Mouse (Mus musculus): ENCODE results near the gene Cep19. TPM values are rescaled to one million over a fixed set of nuclear protein-coding genes. Genes with fewer than 3 reads are reported as not detected.
A peak's percentile ranks its signal among the peaks of the same experiment; 100 is the strongest.
"Not testable (repeated sequence)": the region's sequence is repeated elsewhere in the genome, so short reads cannot be mapped to it uniquely, and the experiment has no call there.

Cep19 gene
- polyA plus RNA-seq (2016; fragmentation: Nextera tagmentation; extraction: Ambion mirVana), result 20.9 and 22.7 TPM in 2 replicates

DNA sequence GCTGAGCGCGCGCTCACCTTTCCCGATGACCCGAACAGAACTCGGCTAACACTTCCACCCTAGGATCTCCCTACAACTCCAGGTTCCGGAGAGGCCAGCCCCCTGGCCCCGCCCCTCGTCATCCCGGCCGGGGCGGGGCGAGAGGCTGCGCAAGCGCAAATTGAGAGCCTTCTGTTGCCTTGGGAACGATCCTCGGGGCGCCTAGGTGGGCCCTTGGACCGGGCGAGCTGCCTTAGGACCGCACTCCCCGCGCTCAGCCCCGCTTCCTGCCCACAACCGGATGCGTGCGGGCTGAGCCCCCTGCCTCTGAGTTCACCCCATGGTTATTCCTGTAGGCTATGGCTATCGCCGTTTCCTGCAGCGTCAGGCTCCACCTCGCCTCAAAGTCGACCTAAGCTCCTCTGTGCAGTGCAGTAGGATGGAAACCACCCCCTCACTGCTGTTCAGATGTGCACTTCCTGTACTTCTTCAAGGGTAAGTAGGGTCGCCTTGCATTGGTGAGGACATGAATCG, at the start of gene Cep19, which contains the start of gene Pigx:
TSS of gene Cep19 (plus strand) at position 163 of the 513 bp plus-strand sequence.
TSS of gene Pigx (minus strand) at position 103 of the 513 bp plus-strand sequence.
- Histone ChIP-seq H3K27ac (ENCODE audit: poor library complexity, severe bottlenecking) (peak within 1 kb of the TSS; percentile 82), H3K4me2 (peak within 1 kb of the TSS; percentile 73), H3K36me3 (peaks cover 35% of the 10 kb centered on the region), H3K4me3 (peak within 1 kb of the TSS; percentile 82), H3K27me3 (replicated peaks) (no peaks in the 10 kb centered on the region), H3K9ac (peak within 1 kb of the TSS; percentile 89), H3K9me3 (replicated peaks) (no peaks in the 10 kb centered on the region), H3K4me1 (replicated peaks) (peaks cover 12% of the 10 kb centered on the region)
- ATAC-seq (ENCODE audit: insufficient number of reproducible peaks, low FRiP score), result peak; percentile 94
- under 1% methylated on average over 34 of the region's 34 CpGs for WGBS

DNA sequence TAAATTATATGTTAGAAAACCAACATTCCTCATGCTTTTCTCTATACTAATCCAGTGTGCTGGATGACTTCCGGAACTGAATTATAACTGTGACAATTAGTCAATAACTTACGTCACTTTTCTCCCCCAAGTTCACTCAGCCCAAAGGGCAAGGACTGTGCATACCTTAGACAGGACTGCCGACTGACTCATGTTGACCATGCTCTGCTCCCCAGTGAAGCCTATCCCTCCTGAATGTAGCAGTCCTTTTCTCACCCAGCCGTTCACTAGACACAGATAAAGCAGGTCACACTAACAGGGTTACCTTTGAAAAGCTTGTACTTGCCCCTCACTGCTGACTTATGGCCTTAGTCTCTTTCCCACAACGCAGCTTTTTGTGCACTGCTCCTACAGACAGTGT, 40.8 kb upstream of the Cep19 start:
- 59% methylated on average over 5 of the region's 5 CpGs for WGBS
- ATAC-seq (ENCODE audit: insufficient number of reproducible peaks, low FRiP score), result no peak
- no peak overlapping the region for H3K4me3 ChIP-seq
- no peaks in the 10 kb centered on the region for H3K9me3 ChIP-seq (replicated peaks)
- no peak overlapping the region for H3K27ac ChIP-seq (ENCODE audit: poor library complexity, severe bottlenecking)
- H3K36me3 ChIP-seq, result no peaks in the 10 kb centered on the region
- no peaks in the 10 kb centered on the region for H3K27me3 ChIP-seq (replicated peaks)
- H3K4me2 ChIP-seq, result no peak overlapping the region
- H3K4me1 ChIP-seq (replicated peaks), result peaks cover 32% of the 10 kb centered on the region
- H3K9ac ChIP-seq, result no peak overlapping the region

DNA sequence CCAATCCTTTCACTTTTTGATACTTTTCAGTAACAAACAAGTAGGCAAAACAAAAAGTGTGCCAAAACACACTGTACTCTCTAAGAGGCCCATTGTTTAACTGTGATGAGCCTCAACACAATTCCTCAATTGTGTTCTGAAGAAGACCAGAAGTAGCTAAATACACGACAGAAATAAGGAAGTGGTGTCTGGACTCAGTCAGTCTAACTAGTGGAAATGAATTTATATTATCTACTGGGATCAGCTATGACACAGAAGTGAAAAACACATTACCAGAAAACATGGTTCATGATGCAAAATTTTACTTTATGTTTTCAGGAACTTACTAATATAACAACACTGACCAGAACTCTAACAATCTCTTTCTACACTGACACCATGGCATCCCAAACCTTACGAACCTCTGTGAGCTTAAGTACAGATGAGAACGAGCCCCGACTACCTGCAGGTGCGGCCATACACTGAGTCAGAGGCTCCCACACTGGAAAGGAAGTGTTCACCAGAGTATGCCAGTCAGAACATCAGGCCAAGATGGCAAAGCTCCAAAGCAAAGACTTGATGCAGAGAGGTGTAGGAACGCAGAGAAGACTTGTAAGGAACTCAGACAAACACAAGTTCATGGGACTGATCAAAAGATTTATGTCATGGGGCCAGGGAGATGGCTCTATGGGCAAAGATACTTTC, 39.6 kb upstream of the Cep19 start:
- no peak overlapping the region for H3K27ac ChIP-seq (ENCODE audit: poor library complexity, severe bottlenecking)
- no peaks in the 10 kb centered on the region for H3K9me3 ChIP-seq (replicated peaks)
- no peak overlapping the region for H3K4me3 ChIP-seq
- H3K9ac ChIP-seq, result no peak overlapping the region
- no peak overlapping the region for H3K4me2 ChIP-seq
- H3K36me3 ChIP-seq, result no peaks in the 10 kb centered on the region
- H3K4me1 ChIP-seq (replicated peaks), result peaks cover 37% of the 10 kb centered on the region
- WGBS, result 70% methylated on average over 6 of the region's 6 CpGs
- ATAC-seq (ENCODE audit: insufficient number of reproducible peaks, low FRiP score), result no peak
- H3K27me3 ChIP-seq (replicated peaks), result no peaks in the 10 kb centered on the region

GRCm38 (mm10) chr16:32062226-32062625, 37.4 kb upstream of the Cep19 start:
- no peak overlapping the region for H3K4me3 ChIP-seq
- H3K4me2 ChIP-seq, result no peak overlapping the region
- ATAC-seq (ENCODE audit: insufficient number of reproducible peaks, low FRiP score), result no peak
- H3K27ac ChIP-seq (ENCODE audit: poor library complexity, severe bottlenecking), result 0 out of 2 replicates have a peak overlapping the region, but pooled peaks have one; percentile 8
- WGBS, result 42% methylated on average over 2 of the region's 2 CpGs
- peaks cover 55% of the 10 kb centered on the region for H3K4me1 ChIP-seq (replicated peaks)
- H3K27me3 ChIP-seq (replicated peaks), result no peaks in the 10 kb centered on the region
- H3K9me3 ChIP-seq (replicated peaks), result no peaks in the 10 kb centered on the region
- H3K36me3 ChIP-seq, result no peaks in the 10 kb centered on the region
- H3K9ac ChIP-seq, result no peak overlapping the region

GRCm38 (mm10) chr16:32063900-32064299, 35.7 kb upstream of the Cep19 start:
- Histone ChIP-seq H3K9me3 (replicated peaks) (no peaks in the 10 kb centered on the region), H3K27me3 (replicated peaks) (no peaks in the 10 kb centered on the region), H3K9ac (no peak overlapping the region), H3K4me1 (replicated peaks) (peaks cover 63% of the 10 kb centered on the region), H3K4me3 (no peak overlapping the region), H3K36me3 (no peaks in the 10 kb centered on the region), H3K27ac (ENCODE audit: poor library complexity, severe bottlenecking) (no peak overlapping the region), H3K4me2 (no peak overlapping the region)
- ATAC-seq (ENCODE audit: insufficient number of reproducible peaks, low FRiP score), result no peak
- WGBS, result 47% methylated on average over 7 of the region's 7 CpGs

DNA sequence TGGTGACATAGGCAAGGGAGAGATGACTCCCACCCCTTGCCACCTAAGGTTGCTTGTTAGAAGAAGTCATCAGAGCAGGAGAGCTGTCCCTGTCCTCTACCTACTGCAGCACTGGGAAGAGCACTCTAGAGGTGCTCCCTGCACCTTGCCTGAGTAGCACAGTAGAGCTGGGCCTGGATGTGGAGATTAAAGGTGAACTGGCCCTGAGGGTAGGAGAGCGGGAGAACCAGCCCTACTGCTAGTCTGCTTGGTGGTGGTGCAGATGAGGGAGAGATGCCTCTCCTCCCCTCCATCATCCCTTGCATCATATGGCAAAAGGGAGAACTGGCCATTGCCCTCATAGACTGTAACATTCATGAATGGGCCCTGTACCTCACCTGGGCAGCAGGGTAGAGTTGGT, 32.7 kb upstream of the Cep19 start:
- H3K9ac ChIP-seq, result no peak overlapping the region
- 100% methylated on average over 1 of the region's 1 CpGs for WGBS

GRCm38 (mm10) chr16:32068389-32069300, 31.0 kb upstream of the Cep19 start:
- WGBS, result 64% methylated on average over 12 of the region's 12 CpGs
- no peaks in the 10 kb centered on the region for H3K27me3 ChIP-seq (replicated peaks)
- H3K27ac ChIP-seq (ENCODE audit: poor library complexity, severe bottlenecking), result no peak overlapping the region
- H3K36me3 ChIP-seq, result no peaks in the 10 kb centered on the region
- no peak overlapping the region for H3K4me3 ChIP-seq
- no peak overlapping the region for H3K4me2 ChIP-seq
- peaks cover 66% of the 10 kb centered on the region for H3K4me1 ChIP-seq (replicated peaks)
- no peaks in the 10 kb centered on the region for H3K9me3 ChIP-seq (replicated peaks)
- no peak overlapping the region for H3K9ac ChIP-seq
- ATAC-seq (ENCODE audit: insufficient number of reproducible peaks, low FRiP score), result no peak

More for the DNA sequence above, 32.7 kb upstream of the Cep19 start:
- H3K36me3 ChIP-seq, result no peaks in the 10 kb centered on the region
- H3K27ac ChIP-seq (ENCODE audit: poor library complexity, severe bottlenecking), result no peak overlapping the region
- H3K4me2 ChIP-seq, result no peak overlapping the region
- H3K9me3 ChIP-seq (replicated peaks), result no peaks in the 10 kb centered on the region
- H3K4me3 ChIP-seq, result no peak overlapping the region
- H3K4me1 ChIP-seq (replicated peaks), result peaks cover 72% of the 10 kb centered on the region
- H3K27me3 ChIP-seq (replicated peaks), result no peaks in the 10 kb centered on the region
- peak; percentile 45; the same call in 1 of the 2 replicates for ATAC-seq (ENCODE audit: insufficient number of reproducible peaks, low FRiP score)

DNA sequence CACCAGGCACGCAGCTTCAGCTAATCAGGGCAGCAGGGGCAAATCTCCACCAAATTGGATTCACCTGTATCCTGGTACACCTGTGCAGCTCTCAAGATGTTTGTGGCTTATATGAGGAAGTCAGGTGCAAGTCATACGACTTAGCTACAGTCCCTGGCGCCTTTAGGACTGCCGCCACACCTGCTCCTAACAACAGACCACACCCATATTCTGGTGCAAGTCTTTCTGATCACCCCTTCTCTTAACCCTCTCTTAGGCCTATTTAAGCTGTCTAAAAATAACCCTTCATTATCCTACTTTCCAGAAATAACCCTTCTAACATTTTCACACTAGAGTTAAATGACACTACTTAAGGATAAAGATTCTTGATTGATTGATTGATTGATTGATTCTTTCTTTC, 29.5 kb upstream of the Cep19 start:
- not testable (repeated sequence) for H3K9ac ChIP-seq; ATAC-seq (ENCODE audit: insufficient number of reproducible peaks, low FRiP score); H3K4me2 ChIP-seq; H3K4me3 ChIP-seq; H3K27me3 ChIP-seq (replicated peaks); H3K27ac ChIP-seq (ENCODE audit: poor library complexity, severe bottlenecking); H3K36me3 ChIP-seq; H3K9me3 ChIP-seq (replicated peaks)
- 48% methylated on average over 4 of the region's 4 CpGs for WGBS
- peaks cover 57% of the 10 kb centered on the region for H3K4me1 ChIP-seq (replicated peaks)

DNA sequence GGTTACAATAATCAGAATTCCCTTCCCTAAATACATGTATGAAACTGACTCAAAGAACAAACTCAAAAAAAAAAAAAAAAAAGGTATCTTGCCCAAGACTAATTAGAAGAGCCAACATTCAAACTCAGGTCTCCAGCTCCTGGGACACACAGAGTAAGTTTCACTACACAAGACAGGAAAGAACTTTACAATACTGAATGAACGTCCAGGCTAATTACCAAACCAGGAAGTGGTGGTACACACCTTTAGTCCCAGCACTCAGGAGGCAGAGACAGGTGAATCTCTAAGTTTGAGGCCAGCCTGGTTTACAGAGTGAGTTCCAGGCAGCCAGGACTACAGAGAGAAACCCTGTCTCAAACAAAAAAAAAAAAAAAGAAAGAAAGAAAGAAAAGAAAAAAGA, 23.8 kb upstream of the Cep19 start:
- ATAC-seq (ENCODE audit: insufficient number of reproducible peaks, low FRiP score), result no peak
- no peaks in the 10 kb centered on the region for H3K9me3 ChIP-seq (replicated peaks)
- H3K4me3 ChIP-seq, result no peak overlapping the region
- H3K27me3 ChIP-seq (replicated peaks), result no peaks in the 10 kb centered on the region
- no peak overlapping the region for H3K27ac ChIP-seq (ENCODE audit: poor library complexity, severe bottlenecking)
- 62% methylated on average over 1 of the region's 1 CpGs for WGBS
- peaks cover 25% of the 10 kb centered on the region for H3K4me1 ChIP-seq (replicated peaks)
- no peak overlapping the region for H3K4me2 ChIP-seq
- no peak overlapping the region for H3K9ac ChIP-seq
- no peaks in the 10 kb centered on the region for H3K36me3 ChIP-seq

DNA sequence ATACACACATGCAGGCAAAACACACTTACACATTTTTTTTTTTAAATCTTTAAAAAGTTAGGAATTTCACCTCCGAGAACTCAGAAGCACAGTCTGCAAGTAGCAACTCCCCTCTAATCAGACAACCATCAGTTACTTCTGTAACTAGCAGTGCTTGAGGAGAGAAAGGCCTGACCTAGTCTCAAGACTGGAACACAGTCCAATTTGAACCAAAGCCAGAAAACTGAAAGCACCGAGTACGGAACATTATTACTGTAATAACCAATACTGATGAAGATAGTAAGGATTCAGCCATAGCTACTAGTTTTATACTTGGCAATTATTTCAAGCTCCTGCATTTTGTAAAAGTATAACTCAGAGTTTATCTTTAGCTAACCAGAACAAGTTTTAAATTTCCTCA, 23.2 kb upstream of the Cep19 start:
- Histone ChIP-seq H3K4me1 (replicated peaks) (peaks cover 21% of the 10 kb centered on the region), H3K36me3 (no peaks in the 10 kb centered on the region), H3K4me3 (no peak overlapping the region), H3K27me3 (replicated peaks) (no peaks in the 10 kb centered on the region), H3K27ac (ENCODE audit: poor library complexity, severe bottlenecking) (no peak overlapping the region), H3K9ac (no peak overlapping the region), H3K9me3 (replicated peaks) (no peaks in the 10 kb centered on the region), H3K4me2 (no peak overlapping the region)
- ATAC-seq (ENCODE audit: insufficient number of reproducible peaks, low FRiP score), result no peak
- WGBS, result 67% methylated on average over 3 of the region's 3 CpGs
